Mouse (Mus musculus) erythroblast, embryonic 14.5 days (primary cell): ENCODE results near the gene Zswim8.

Experiments used
- GATA1 ChIP-seq: IDR thresholded peaks from 2 replicates; pipeline ENCODE4 v1.6.1; 2012; ENCODE audit warnings: low read length, inconsistent platforms, mixed read lengths
- TAL1 ChIP-seq: IDR thresholded peaks from 3 replicates; pipeline ENCODE4 v1.6.1; 2012; ENCODE audit warnings: low read length, inconsistent platforms, mixed read lengths

DNA sequence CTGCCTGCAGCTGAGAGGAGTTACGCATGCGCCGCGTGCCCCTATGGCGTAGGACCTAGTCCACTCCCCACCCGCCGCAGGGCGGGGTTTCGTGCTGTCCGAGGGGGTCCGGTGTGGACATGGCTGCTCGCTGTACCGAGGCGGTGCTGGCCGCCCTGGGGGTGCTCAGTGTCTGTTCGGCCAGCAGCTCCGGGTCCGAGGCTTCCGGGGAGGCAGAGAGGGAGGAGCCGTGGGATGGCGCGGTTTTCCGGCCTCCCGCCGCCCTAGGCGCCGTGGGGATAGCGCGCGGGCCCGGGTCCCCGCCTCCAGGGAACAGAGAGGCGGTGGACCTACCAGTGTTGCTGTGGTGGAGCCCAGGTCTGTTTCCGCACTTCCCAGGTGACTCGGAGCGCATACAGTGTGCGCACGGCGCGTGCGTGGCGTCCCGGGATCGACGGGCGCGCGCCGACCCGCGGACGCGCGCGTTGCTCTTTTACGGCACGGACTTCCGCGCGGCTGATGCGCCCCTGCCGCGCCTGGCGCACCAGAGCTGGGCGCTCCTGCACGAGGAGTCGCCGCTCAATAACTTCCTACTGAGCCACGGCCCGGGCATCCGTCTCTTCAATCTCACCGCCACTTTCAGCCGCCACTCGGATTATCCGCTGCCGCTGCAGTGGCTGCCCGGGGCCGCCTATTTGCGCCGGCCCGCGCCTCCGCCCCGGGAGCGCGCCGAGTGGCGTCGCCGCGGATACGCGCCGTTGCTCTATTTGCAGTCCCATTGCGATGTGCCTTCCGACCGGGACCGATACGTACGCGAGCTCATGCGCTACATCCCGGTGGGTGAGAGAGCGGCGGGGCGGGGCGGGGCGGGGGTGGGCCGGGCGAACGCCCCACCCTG is 12.2 kb upstream of the Zswim8 start, which contains the start of gene Fut11:
- TF ChIP-seq GATA1, result no peak
- no peak for TF ChIP-seq TAL1
